Mouse (Mus musculus) C2C12 (cell line): Measurements from ENCODE around the gene Gm48552. TPM values are rescaled to one million over a fixed set of nuclear protein-coding genes. Genes with fewer than 3 reads are reported as not detected.

Experiments
- H3K27me3 ChIP-seq: one replicate; pipeline ENCODE4 v1.6.1; 2011; ENCODE audit not compliant: control insufficient read depth, insufficient read depth, insufficient read length
- H3K36me3 ChIP-seq: one replicate; pipeline ENCODE4 v1.6.1; 2011; ENCODE audit not compliant: control insufficient read depth, insufficient read depth
- H3K4me3 ChIP-seq: one replicate; pipeline ENCODE4 v1.5.1; 2011; ENCODE audit warnings: mild to moderate bottlenecking, control low read depth; ENCODE audit not compliant: poor library complexity, insufficient read depth, severe bottlenecking
- H3K79me2 ChIP-seq: one replicate; pipeline ENCODE4 v1.6.1; 2011; ENCODE audit not compliant: control insufficient read depth, insufficient read depth
- H3K79me3 ChIP-seq: one replicate; pipeline ENCODE4 v1.6.1; 2011; ENCODE audit warnings: low read depth, control low read depth
- H3ac ChIP-seq: one replicate; pipeline ENCODE3; 2011; ENCODE audit warnings: low read depth; ENCODE audit not compliant: control insufficient read depth, insufficient read length
- CEBPB ChIP-seq: IDR thresholded peaks from one replicate; pipeline ENCODE4 v1.6.1; 2011; ENCODE audit warnings: low read depth, mild to moderate bottlenecking, control low read depth, moderate library complexity
- CTCF ChIP-seq: IDR thresholded peaks from one replicate; pipeline ENCODE4 v1.5.1; 2011; ENCODE audit not compliant: control insufficient read depth, insufficient read depth, insufficient read length
- FOSL1 ChIP-seq: IDR thresholded peaks from one replicate; pipeline ENCODE4 v1.8.0; 2011; ENCODE audit warnings: mild to moderate bottlenecking, low read length; ENCODE audit not compliant: poor library complexity, insufficient read depth, severe bottlenecking
- MAX ChIP-seq: IDR thresholded peaks from one replicate; pipeline ENCODE4 v1.6.1; 2011; ENCODE audit warnings: mild to moderate bottlenecking, control low read depth
- MYOD1 ChIP-seq: IDR thresholded peaks from one replicate; pipeline ENCODE4 v1.6.1; 2011; ENCODE audit warnings: low read depth; ENCODE audit not compliant: control insufficient read depth, insufficient read length
- MYOG ChIP-seq: IDR thresholded peaks from one replicate; pipeline ENCODE4 v1.6.1; 2011; ENCODE audit not compliant: control insufficient read depth, insufficient read length; ENCODE audit errors: extremely low read depth
- USF1 ChIP-seq: IDR thresholded peaks from one replicate; pipeline ENCODE4 v1.6.1; 2011; ENCODE audit warnings: low read depth, mild to moderate bottlenecking, control low read depth, moderate library complexity
- polyA plus RNA-seq: library from polyadenylated mRNA; unstranded; fragments of >200 nt; fragmentation: generic; extraction: Trizol; gene quantifications from one replicate; pipeline ENCODE4 v1.2.1, GENCODE M21; 2012; ENCODE audit warnings: missing spikeins

Gm48552 gene
- polyA plus RNA-seq, 1 experiment = 0.20 TPM

DNA sequence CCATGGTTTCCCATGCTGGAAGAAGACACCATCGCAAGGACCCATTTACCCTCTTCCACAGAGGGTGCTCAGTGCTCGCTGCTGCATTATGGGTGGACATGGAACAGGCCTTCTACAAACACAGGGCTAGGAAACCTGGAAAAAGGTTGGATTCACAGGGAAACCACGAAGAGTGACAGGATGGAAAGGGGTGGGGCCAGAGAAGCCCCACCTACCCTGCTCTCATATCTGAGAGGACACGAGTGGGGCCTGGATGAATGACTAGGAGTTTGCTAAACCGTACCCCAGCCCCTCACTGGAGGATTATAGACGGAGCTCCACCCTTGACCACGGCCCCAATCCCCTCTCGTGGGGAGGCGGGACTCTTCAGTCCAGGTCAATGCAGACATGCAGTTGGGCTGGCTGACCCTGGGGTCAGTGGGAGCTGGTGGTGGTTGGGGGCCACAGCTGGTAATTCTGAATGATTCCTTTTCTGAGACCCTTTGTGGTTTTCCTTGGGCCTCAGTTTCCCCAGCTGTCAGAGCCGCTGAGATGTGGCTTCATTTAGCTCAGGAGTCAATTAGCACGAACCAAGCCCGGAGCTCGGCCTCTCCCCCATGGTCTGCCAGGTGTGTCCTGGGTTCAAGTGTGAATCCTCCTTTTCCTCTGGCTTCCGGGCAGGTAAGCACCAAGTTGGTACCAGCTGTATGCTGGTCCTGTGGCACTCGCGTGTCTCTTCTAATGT, 23.9 kb downstream of the Gm48552 start:
- peaks cover 85% of the 10 kb centered on the region for H3K79me2 ChIP-seq
- no peak for TF ChIP-seq USF1
- no peak for TF ChIP-seq MYOD1
- no peak for TF ChIP-seq CEBPB
- TF ChIP-seq FOSL1 = no peak
- no peak for TF ChIP-seq CTCF
- H3ac ChIP-seq = no peak overlapping the region
- no peaks in the 10 kb centered on the region for H3K27me3 ChIP-seq
- peaks cover 58% of the 10 kb centered on the region for H3K79me3 ChIP-seq
- no peak overlapping the region for H3K4me3 ChIP-seq
- H3K36me3 ChIP-seq = peaks cover 81% of the 10 kb centered on the region

DNA sequence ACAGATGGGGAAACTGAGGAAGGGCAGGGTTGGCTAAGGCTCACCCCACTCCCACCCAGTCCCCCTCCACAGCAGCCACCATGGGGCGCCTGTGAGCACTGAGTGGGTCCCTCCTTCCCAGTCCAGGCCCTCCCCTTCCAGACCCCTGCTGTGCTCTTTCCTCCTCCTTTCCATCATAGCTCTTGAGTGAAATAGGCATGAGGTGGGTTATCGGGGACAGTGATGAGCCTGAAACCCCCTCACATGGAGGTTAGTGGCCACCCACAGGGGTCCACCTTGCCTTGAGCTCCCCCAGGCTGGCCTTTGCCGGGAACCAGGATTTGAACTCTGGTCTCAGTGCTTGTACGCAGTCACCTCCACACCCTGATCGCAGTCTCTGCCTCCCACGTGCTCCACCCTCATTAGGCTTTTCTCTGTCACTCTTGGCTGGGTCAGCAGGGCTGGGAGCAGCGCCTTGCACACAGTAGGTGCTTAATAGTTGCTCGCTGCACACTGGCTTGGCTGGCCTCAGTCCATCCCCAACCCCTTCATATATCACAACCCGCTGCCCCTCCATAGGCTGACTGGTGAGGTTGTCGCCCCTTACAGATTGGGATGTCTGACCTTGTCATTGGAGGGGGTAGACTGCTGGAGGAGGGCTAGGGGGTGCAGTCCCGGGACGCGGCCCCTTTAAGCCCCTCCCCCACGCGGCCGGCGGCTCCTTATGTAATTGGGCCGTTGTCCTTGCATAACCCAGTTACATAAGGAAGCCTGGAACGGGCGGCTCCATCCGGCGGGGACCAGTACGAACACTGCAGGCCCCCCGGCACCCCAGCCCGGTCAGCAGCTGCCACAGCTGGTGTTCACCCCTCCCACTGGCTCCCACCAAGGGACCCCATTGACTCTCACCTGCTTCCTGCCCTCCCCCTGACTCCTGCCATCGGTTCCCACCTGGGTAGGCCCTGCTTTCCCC, 24.8 kb downstream of the Gm48552 start:
- H3K79me3 ChIP-seq = peaks cover 65% of the 10 kb centered on the region
- TF ChIP-seq USF1 (no peak), MAX (no peak)
- H3ac ChIP-seq = no peak overlapping the region
- no peaks in the 10 kb centered on the region for H3K27me3 ChIP-seq
- H3K79me2 ChIP-seq = peaks cover 93% of the 10 kb centered on the region
- no peak overlapping the region for H3K4me3 ChIP-seq
- peaks cover 80% of the 10 kb centered on the region for H3K36me3 ChIP-seq

DNA sequence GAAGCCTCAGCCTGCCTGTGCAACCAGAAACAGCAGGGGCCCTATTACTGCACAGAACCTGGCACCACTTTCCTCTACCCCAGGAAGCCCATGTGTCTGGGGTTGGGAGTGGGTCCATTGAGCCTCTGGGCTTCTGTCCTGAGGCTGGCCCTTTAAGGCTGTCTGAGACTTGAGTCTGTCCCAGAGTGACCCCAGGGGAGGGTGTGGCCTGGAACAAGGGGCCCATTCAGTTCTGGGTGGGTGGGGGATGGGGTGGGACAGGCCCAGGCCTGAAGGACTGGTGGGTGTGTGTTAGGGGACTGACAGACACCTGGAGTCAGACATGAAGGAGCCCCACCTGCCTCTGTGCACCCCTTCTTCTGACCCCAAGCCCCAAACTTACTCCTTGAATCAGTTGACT, 25.9 kb downstream of the Gm48552 start:
- H3ac ChIP-seq = no peak overlapping the region
- H3K79me3 ChIP-seq = peaks cover 76% of the 10 kb centered on the region
- TF ChIP-seq CTCF (no peak), MYOG (no peak), MYOD1 (no peak), USF1 (no peak), MAX (no peak), CEBPB (no peak), FOSL1 (no peak)
- H3K27me3 ChIP-seq = no peaks in the 10 kb centered on the region
- H3K4me3 ChIP-seq = no peak overlapping the region
- peaks cover 100% of the 10 kb centered on the region for H3K79me2 ChIP-seq
- H3K36me3 ChIP-seq = peaks cover 86% of the 10 kb centered on the region

DNA sequence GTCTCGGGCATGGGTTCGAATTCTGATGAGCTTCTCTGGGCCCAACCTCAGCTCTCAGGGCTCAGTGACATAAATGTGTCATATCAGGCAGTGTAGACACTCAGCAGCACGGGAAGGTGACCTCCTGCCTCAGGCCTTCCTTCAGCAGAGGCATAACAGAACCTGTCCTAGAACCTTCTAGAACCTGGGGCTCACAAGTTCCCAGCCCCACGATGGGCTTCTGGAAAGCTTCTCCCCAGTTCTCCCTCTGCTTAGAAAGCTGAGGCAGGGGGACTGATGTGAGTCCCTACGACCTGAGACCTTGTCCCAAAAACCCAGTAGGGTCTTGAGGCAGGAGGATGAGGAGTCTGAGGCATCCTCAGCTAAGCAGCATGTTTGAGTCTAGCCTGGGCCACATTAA, 26.3 kb downstream of the Gm48552 start:
- Histone ChIP-seq H3K4me3 (no peak overlapping the region), H3K79me3 (peaks cover 77% of the 10 kb centered on the region), H3K36me3 (peaks cover 86% of the 10 kb centered on the region), H3K79me2 (peaks cover 100% of the 10 kb centered on the region), H3ac (no peak overlapping the region), H3K27me3 (no peaks in the 10 kb centered on the region)
- TF ChIP-seq MYOD1 = no peak
- no peak for TF ChIP-seq MYOG
- no peak for TF ChIP-seq FOSL1

DNA sequence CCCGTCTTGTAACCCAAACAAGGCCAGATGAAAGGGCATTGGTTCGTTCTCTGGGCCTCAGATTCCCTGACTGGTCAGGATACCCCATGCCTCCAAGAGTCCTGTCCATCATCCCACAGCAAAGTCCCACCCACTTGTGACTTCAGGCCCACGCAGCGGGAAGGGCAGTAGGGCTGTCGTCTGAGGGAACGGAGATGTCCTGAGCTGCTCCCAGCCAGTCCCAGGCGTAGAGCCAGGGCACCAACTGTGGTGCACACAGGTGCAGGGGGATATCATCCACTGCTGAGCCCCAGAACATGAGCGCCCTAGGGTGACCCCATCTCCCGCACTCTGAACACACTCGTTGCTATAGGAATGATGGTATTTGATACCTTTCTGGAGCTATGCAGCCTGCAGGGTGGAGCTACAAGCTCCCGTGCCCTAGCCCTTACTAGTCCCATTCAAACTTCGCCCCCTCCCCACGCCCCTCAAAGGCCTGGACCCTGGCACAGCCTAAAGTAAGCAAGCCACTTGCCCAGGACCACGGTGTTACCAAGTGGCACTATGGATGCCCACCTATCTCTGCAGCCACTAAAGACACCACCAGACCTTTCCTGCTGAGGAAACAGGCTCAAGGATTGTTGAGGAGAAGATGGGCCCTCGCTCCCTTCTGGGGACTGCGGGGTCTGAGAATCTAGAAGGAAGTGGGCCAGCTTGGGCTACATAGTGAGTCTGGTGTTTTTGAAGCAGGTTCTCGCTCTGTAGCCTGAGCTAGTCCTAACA, 26.9 kb downstream of the Gm48552 start:
- Histone ChIP-seq H3K79me2 (peaks cover 100% of the 10 kb centered on the region), H3ac (no peak overlapping the region), H3K27me3 (no peaks in the 10 kb centered on the region), H3K79me3 (peaks cover 79% of the 10 kb centered on the region), H3K36me3 (peaks cover 86% of the 10 kb centered on the region), H3K4me3 (no peak overlapping the region)
- TF ChIP-seq MYOG (no peak), FOSL1 (no peak), MYOD1 (no peak), USF1 (no peak), CTCF (no peak), MAX (no peak), CEBPB (no peak)
